Comparison of ENCODE assay signal across 22 mouse cellular contexts in the genomic region with DNA sequence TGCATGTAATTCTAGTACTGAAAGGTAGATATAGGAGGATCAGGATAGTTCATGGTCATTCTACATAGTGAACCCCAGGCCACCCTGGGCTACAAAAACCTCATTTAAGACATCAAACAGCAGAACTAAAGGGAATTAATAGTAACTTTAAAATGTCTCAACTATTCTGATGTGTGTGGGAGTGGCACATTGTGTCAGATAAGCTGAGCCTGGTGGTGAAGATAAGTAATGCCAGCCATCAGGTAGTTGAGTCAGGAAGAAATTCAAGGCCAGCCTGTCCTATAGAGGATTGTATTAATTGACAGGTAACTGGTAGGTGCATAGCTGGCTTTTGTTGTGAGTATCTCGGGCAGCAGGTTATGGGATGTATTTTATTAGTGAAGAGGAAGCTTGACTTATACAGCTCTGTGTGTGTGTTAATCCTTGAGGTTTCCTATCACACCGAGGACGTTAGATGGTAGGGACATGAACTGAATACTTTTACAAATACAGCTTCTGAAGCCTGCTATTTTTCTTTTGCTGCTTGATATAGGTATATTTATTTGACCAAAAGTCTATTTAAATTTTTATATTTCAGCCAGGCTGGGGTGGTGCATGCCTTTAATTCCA. TPM values are rescaled to one million over a fixed set of nuclear protein-coding genes. Genes with fewer than 3 reads are reported as not detected.
A peak's percentile ranks its signal among the peaks of the same experiment; 100 is the strongest.
DNase-seq lines count a peak whose midpoint lies in the region; ATAC-seq lines count a peak whose summit lies in the region.
"Had no signal": no experiment of that assay in that cellular context is flagged by ENCODE, and none has a peak within 500 bp of the region (broad histone marks: within the 10 kb centered on the region; RNA-seq: fewer than 3 reads in every experiment).

No protein-coding gene starts in this region.

- 0 out of 2 replicates have a peak overlapping the region, but pooled peaks have one; percentile 4 for H3K4me3 ChIP-seq in liver, embryonic 12.5 days
- H3K4me3 ChIP-seq in hindbrain, embryonic 10.5 days: no peak overlapping the region
- H3K4me3 ChIP-seq: embryonic facial prominence, embryonic 15.5 days; forebrain, embryonic 12.5 days; midbrain, embryonic 13.5 days; neural tube, embryonic 13.5 days had no signal

- ATAC-seq in liver, embryonic 12.5 days: peak; percentile 90
- peak; percentile 90 for ATAC-seq in megakaryocyte progenitor cell, adult 5-6 weeks (replicated peaks; ENCODE audit: poor library complexity)
- ATAC-seq: midbrain, embryonic 13.5 days had no signal

- no peaks in the 10 kb centered on the region for H3K27me3 ChIP-seq in liver, embryonic 12.5 days (replicated peaks)
- no peaks in the 10 kb centered on the region for H3K27me3 ChIP-seq in hindbrain, embryonic 10.5 days (ENCODE audit: insufficient read depth, poor library complexity, severe bottlenecking)
- H3K27me3 ChIP-seq: embryonic facial prominence, embryonic 15.5 days; forebrain, embryonic 12.5 days; midbrain, embryonic 13.5 days; neural tube, embryonic 13.5 days had no signal

- no peaks in the 10 kb centered on the region for H3K36me3 ChIP-seq in liver, embryonic 12.5 days
- no peaks in the 10 kb centered on the region for H3K36me3 ChIP-seq in hindbrain, embryonic 10.5 days
- H3K36me3 ChIP-seq: embryonic facial prominence, embryonic 15.5 days; forebrain, embryonic 12.5 days; midbrain, embryonic 13.5 days; neural tube, embryonic 13.5 days had no signal

- H3K9me3 ChIP-seq in liver, embryonic 12.5 days (replicated peaks): no peaks in the 10 kb centered on the region
- no peaks in the 10 kb centered on the region for H3K9me3 ChIP-seq in hindbrain, embryonic 10.5 days
- H3K9me3 ChIP-seq: embryonic facial prominence, embryonic 15.5 days; forebrain, embryonic 12.5 days; midbrain, embryonic 13.5 days; neural tube, embryonic 13.5 days had no signal

- no peak overlapping the region for H3K9ac ChIP-seq in liver, embryonic 12.5 days
- H3K9ac ChIP-seq: embryonic facial prominence, embryonic 15.5 days; forebrain, embryonic 12.5 days; midbrain, embryonic 13.5 days; neural tube, embryonic 13.5 days had no signal

- peak overlapping the region; percentile 46; the same call in 1 of the 2 replicates for H3K27ac ChIP-seq in liver, embryonic 12.5 days
- no peak overlapping the region for H3K27ac ChIP-seq in hindbrain, embryonic 10.5 days
- H3K27ac ChIP-seq: embryonic facial prominence, embryonic 15.5 days; forebrain, embryonic 12.5 days; midbrain, embryonic 13.5 days; neural tube, embryonic 13.5 days had no signal

- peaks cover 43% of the 10 kb centered on the region for H3K4me1 ChIP-seq in liver, embryonic 12.5 days
- H3K4me1 ChIP-seq in hindbrain, embryonic 10.5 days (replicated peaks): peaks cover 7% of the 10 kb centered on the region
- H3K4me1 ChIP-seq: embryonic facial prominence, embryonic 15.5 days; neural tube, embryonic 13.5 days had no signal

- H3K4me2 ChIP-seq in liver, embryonic 12.5 days: peak overlapping the region; percentile 47
- H3K4me2 ChIP-seq: embryonic facial prominence, embryonic 15.5 days; forebrain, embryonic 12.5 days; midbrain, embryonic 13.5 days; neural tube, embryonic 13.5 days had no signal

- 51% methylated on average over 3 of the region's 3 CpGs for WGBS in liver, embryonic 12.5 days (ENCODE audit: insufficient replicate concordance)
- 91% methylated on average over 3 of the region's 3 CpGs for WGBS in hindbrain, embryonic 10.5 days

- DNase-seq in R1 (ENCODE audit: low read depth, low spot score): peak; percentile 19
- peak; percentile 73 for DNase-seq in c-Kit-positive CD71-positive TER-119-positive erythroid progenitor cells, embryonic 14.5 days (ENCODE audit: low spot score)
- no peak for DNase-seq in kidney, postnatal 36 days
- no peak for DNase-seq in hindbrain, embryonic 10.5 days (ENCODE audit: low spot score)
- DNase-seq in heart, adult 8-10 months (ENCODE audit: low spot score): no peak
- no peak for DNase-seq in thymus, postnatal 25 days
- DNase-seq: adrenal gland, adult 8-10 months; cerebellum, adult 11 months; cerebellum, postnatal 25 days; gastrocnemius, postnatal 14 days; layer of hippocampus, adult 9-11 months; lung, adult 2 months; lung, postnatal 4 days; right cerebral cortex, postnatal 14 days; spleen, adult 18-20 months; thymus, adult 18-20 months had no signal

RNA-seq across cellular contexts. Expression of a gene that starts 16.7 kb away (rescaled TPM):
- 8.6 and 10.2 TPM in 2 replicates for polyA plus RNA-seq in liver, embryonic 12.5 days (2016; fragmentation: Nextera tagmentation; extraction: Ambion mirVana)
- total RNA-seq in megakaryocyte progenitor cell, adult 5-6 weeks (2015): 10.2 and 19.1 TPM in 2 replicates
- total RNA-seq in megakaryocyte progenitor cell, adult 5-6 weeks (2017): 14.0 and 38.9 TPM in 2 replicates
- polyA plus RNA-seq in hindbrain, embryonic 10.5 days (2016; fragmentation: Nextera tagmentation; extraction: Ambion mirVana): 11.5 and 13.0 TPM in 2 replicates
- total RNA-seq in heart, adult 8-10 months (2022): 10 to 100 TPM; 14.2 to 19.6 (median 17.2) TPM

RNA-seq across cellular contexts. Expression of a gene that starts 49.2 kb away (rescaled TPM):
- polyA plus RNA-seq in liver, embryonic 12.5 days (2016; fragmentation: Nextera tagmentation; extraction: Ambion mirVana): 10.4 and 11.1 TPM in 2 replicates
- total RNA-seq in megakaryocyte progenitor cell, adult 5-6 weeks (2015): 25.5 and 33.6 TPM in 2 replicates
- total RNA-seq in megakaryocyte progenitor cell, adult 5-6 weeks (2017): 16.4 and 19.9 TPM in 2 replicates
- polyA plus RNA-seq in hindbrain, embryonic 10.5 days (2016; fragmentation: Nextera tagmentation; extraction: Ambion mirVana): 50.3 and 50.4 TPM in 2 replicates
- total RNA-seq in heart, adult 8-10 months (2022): 1 to 10 TPM; 6.9 to 9.2 (median 7.7) TPM

Comparison
In these comparisons a context has a peak if more than half of its experiments do, and no peak if none do; other contexts are left out.
1. DNase-seq: peak in R1 (single experiment) and c-Kit-positive CD71-positive TER-119-positive erythroid progenitor cells, embryonic 14.5 days (single experiment); none in kidney, postnatal 36 days (0 of 2), hindbrain, embryonic 10.5 days (single experiment), heart, adult 8-10 months (single experiment) and thymus, postnatal 25 days (single experiment).